Mouse (Mus musculus): ENCODE data around the gene Hsph1. TPM values are rescaled to one million over a fixed set of nuclear protein-coding genes. Genes with fewer than 3 reads are reported as not detected.

Gene Hsph1
- polyA plus RNA-seq, 1 experiment from 2014 or later: 7.3 TPM

- no peaks in the 10 kb centered on the region for H3K27me3 ChIP-seq (replicated peaks; ENCODE audit: insufficient read depth, low read length)
- WGBS: 66% methylated on average over 10 of the region's 10 CpGs
- TF ChIP-seq EP300 (IDR thresholded peaks at IDR 0.05) (no peak), CTCF (IDR thresholded peaks at IDR 0.05) (peak; percentile 33)
- no peak overlapping the region for H3K4me3 ChIP-seq (ENCODE audit: low read depth, low read length)
- DNase-seq (ENCODE audit: low spot score) (peak; percentile 53), ATAC-seq (no peak)
- H3K36me3 ChIP-seq (ENCODE audit: insufficient read depth, low read length): no peaks in the 10 kb centered on the region
- 0 out of 2 replicates have a peak, but pooled peaks cover 3% of the 10 kb centered on the region for H3K4me1 ChIP-seq (ENCODE audit: insufficient read depth, low read depth, low read length)
- no peak overlapping the region for H3K9ac ChIP-seq (replicated peaks; ENCODE audit: low read depth)
- no peaks in the 10 kb centered on the region for H3K9me3 ChIP-seq (ENCODE audit: low read length)
- H3K27ac ChIP-seq (ENCODE audit: low read length): no peak overlapping the region
- no peak overlapping the region for H3K4me2 ChIP-seq (replicated peaks; ENCODE audit: low read depth, low read length)
Observed at GRCm38 (mm10) chr5:149585910-149586309, 50.3 kb downstream of the Hsph1 start.

- Histone ChIP-seq H3K27me3 (replicated peaks; ENCODE audit: insufficient read depth, low read length) (no peaks in the 10 kb centered on the region), H3K9me3 (ENCODE audit: low read length) (no peaks in the 10 kb centered on the region), H3K36me3 (ENCODE audit: insufficient read depth, low read length) (no peaks in the 10 kb centered on the region), H3K4me3 (ENCODE audit: low read depth, low read length) (no peak overlapping the region), H3K4me2 (replicated peaks; ENCODE audit: low read depth, low read length) (no peak overlapping the region), H3K4me1 (ENCODE audit: insufficient read depth, low read depth, low read length) (0 out of 2 replicates have a peak, but pooled peaks cover 3% of the 10 kb centered on the region), H3K27ac (ENCODE audit: low read length) (no peak overlapping the region), H3K9ac (replicated peaks; ENCODE audit: low read depth) (no peak overlapping the region)
- DNase-seq (ENCODE audit: low spot score) (no peak), ATAC-seq (no peak)
- WGBS: 94% methylated on average over 1 of the region's 1 CpGs
- no peak for TF ChIP-seq CTCF (IDR thresholded peaks at IDR 0.05)
Observed at GRCm38 (mm10) chr5:149585231-149585630, 50.9 kb downstream of the Hsph1 start.

GRCm38 (mm10) chr5:149584154-149584655, 52.0 kb downstream of the Hsph1 start:
- Histone ChIP-seq H3K4me3 (ENCODE audit: low read depth, low read length) (no peak overlapping the region), H3K4me1 (ENCODE audit: insufficient read depth, low read depth, low read length) (0 out of 2 replicates have a peak, but pooled peaks cover 3% of the 10 kb centered on the region), H3K4me2 (replicated peaks; ENCODE audit: low read depth, low read length) (no peak overlapping the region), H3K27me3 (replicated peaks; ENCODE audit: insufficient read depth, low read length) (no peaks in the 10 kb centered on the region), H3K27ac (ENCODE audit: low read length) (peak overlapping the region; percentile 52), H3K36me3 (ENCODE audit: insufficient read depth, low read length) (no peaks in the 10 kb centered on the region), H3K9me3 (ENCODE audit: low read length) (no peaks in the 10 kb centered on the region), H3K9ac (replicated peaks; ENCODE audit: low read depth) (no peak overlapping the region)
- DNase-seq (ENCODE audit: low spot score) (peak; percentile 89), ATAC-seq (peak; percentile 93)
- 27% methylated on average over 8 of the region's 8 CpGs for WGBS
- TF ChIP-seq CTCF (IDR thresholded peaks at IDR 0.05) (no peak), EP300 (IDR thresholded peaks at IDR 0.05) (peak; percentile 99)

GRCm38 (mm10) chr5:149583507-149583906, 52.7 kb downstream of the Hsph1 start:
- no peak for TF ChIP-seq EP300 (IDR thresholded peaks at IDR 0.05)
- TF ChIP-seq CTCF (IDR thresholded peaks at IDR 0.05): no peak
- ATAC-seq (no peak), DNase-seq (ENCODE audit: low spot score) (no peak)
- H3K4me1 ChIP-seq (ENCODE audit: insufficient read depth, low read depth, low read length): 0 out of 2 replicates have a peak, but pooled peaks cover 3% of the 10 kb centered on the region
- 27% methylated on average over 8 of the region's 8 CpGs for WGBS
- H3K27me3 ChIP-seq (replicated peaks; ENCODE audit: insufficient read depth, low read length): no peaks in the 10 kb centered on the region
- no peak overlapping the region for H3K27ac ChIP-seq (ENCODE audit: low read length)
- H3K4me2 ChIP-seq (replicated peaks; ENCODE audit: low read depth, low read length): no peak overlapping the region
- no peaks in the 10 kb centered on the region for H3K9me3 ChIP-seq (ENCODE audit: low read length)
- no peak overlapping the region for H3K9ac ChIP-seq (replicated peaks; ENCODE audit: low read depth)
- no peak overlapping the region for H3K4me3 ChIP-seq (ENCODE audit: low read depth, low read length)
- H3K36me3 ChIP-seq (ENCODE audit: insufficient read depth, low read length): no peaks in the 10 kb centered on the region

DNA sequence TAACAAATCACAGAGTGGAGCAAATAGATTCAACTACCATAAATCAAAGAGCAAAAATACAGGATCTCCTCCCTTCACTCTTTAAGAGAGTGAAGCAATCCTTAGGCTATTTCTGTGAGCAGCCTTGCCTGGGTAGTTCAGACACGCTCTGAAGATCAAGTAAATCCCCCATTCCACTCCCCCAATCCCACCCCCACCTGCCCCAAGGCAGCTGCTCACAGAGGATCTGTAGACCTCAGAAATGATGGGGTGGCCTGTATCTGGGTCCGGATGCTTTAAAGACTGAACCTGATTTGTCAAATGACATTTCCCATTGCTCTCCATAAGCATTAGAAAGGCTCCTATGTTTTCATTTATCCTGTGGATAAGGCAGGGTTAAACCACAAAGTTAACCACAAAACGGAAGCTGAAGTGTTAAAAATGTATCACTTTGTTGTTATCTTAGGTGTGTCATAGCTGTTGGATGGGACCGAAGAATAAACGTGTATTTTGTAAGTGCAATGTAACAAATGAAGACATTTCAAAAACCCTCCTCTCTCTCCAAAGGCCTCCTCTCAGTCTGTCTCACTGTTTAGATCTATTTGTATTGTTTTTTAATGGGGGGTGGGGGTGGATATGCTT, 53.4 kb downstream of the Hsph1 start:
- Histone ChIP-seq H3K4me2 (replicated peaks; ENCODE audit: low read depth, low read length) (no peak overlapping the region), H3K36me3 (ENCODE audit: insufficient read depth, low read length) (no peaks in the 10 kb centered on the region), H3K9me3 (ENCODE audit: low read length) (no peaks in the 10 kb centered on the region), H3K27ac (ENCODE audit: low read length) (no peak overlapping the region), H3K27me3 (replicated peaks; ENCODE audit: insufficient read depth, low read length) (no peaks in the 10 kb centered on the region), H3K9ac (replicated peaks; ENCODE audit: low read depth) (no peak overlapping the region), H3K4me1 (ENCODE audit: insufficient read depth, low read depth, low read length) (0 out of 2 replicates have a peak, but pooled peaks cover 3% of the 10 kb centered on the region), H3K4me3 (ENCODE audit: low read depth, low read length) (no peak overlapping the region)
- DNase-seq (ENCODE audit: low spot score) (no peak), ATAC-seq (no peak)
- TF ChIP-seq CTCF (IDR thresholded peaks at IDR 0.05) (no peak), EP300 (IDR thresholded peaks at IDR 0.05) (0 out of 2 replicates have a peak, but pooled peaks have one; percentile 22)
- WGBS: 51% methylated on average over 5 of the region's 5 CpGs

DNA sequence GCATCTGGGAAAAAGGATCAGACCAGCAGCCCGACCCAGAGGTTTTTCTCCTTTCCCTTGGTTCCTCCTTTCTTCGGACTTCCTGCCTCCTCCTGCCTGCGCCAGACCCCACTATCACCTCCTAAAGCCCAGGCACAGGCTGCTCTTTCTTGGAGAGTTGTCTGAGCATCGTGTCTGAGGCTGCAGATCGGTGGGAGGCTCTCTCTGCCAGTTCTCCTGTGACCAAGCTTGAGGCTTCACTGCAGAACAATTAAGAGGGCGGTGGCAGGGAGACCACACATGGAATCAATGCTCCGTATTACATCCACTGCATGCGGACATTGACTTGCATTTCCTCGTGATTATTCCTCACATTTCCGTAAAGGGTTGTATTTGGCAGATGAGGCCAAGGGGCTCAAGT, 58.7 kb downstream of the Hsph1 start:
- WGBS: 28% methylated on average over 10 of the region's 10 CpGs
- H3K36me3 ChIP-seq (ENCODE audit: insufficient read depth, low read length): no peaks in the 10 kb centered on the region
- no peak overlapping the region for H3K4me3 ChIP-seq (ENCODE audit: low read depth, low read length)

More for the DNA sequence above, 58.7 kb downstream of the Hsph1 start:
- H3K4me2 ChIP-seq (replicated peaks; ENCODE audit: low read depth, low read length): no peak overlapping the region
- no peak overlapping the region for H3K9ac ChIP-seq (replicated peaks; ENCODE audit: low read depth)
- H3K4me1 ChIP-seq (ENCODE audit: insufficient read depth, low read depth, low read length): no peaks in the 10 kb centered on the region
- H3K27me3 ChIP-seq (replicated peaks; ENCODE audit: insufficient read depth, low read length): no peaks in the 10 kb centered on the region
- no peak for TF ChIP-seq EP300 (IDR thresholded peaks at IDR 0.05)
- TF ChIP-seq CTCF (IDR thresholded peaks at IDR 0.05): no peak
- ATAC-seq: no peak
- no peak for DNase-seq (ENCODE audit: low spot score)
- H3K9me3 ChIP-seq (ENCODE audit: low read length): no peaks in the 10 kb centered on the region
- H3K27ac ChIP-seq (ENCODE audit: low read length): no peak overlapping the region
